Mouse (Mus musculus) ZHBTc4 (cell line): ENCODE measurements around the gene Cox7a1.

Experiments
- DNase-seq: peaks from one replicate; pipeline ENCODE4 v3.0.0-alpha.2; 2011; ENCODE audit warnings: low read depth, low spot score

Gene Cox7a1

DNA sequence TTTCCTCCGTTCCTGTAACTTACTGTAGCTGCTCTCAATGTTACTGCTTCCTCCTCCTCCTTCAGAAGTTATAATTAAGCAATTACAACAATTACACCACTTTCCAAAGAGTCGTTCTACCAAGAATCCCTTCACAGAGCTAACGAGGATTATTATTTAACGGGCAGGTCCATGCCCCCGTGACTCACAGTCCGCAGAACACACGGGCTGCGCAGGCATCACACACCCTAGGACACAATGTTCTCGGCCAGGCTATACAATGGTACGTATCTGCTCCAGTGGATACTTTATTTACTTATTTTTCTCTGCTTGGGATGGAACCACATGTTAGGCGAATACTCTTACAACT, 36.0 kb downstream of the Cox7a1 start:
- no peak for DNase-seq

DNA sequence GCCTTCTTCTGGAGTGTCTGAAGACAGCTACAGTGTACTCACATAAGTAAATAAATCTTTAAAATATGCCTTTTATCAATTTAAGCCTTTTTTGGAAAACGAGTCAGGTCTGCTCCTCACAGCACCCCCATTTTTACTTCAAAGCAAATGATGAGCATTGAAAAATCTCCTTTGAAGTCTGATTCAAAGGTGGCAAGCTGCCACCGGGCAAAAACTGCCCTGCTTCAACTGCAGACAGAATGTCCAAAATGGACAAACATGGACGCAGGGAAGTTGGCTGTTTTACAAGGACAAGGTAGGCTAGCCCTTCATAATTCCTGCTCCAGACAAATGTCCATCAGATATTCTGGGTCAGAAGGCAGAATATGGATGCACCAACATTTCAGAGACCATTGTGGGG, 37.5 kb downstream of the Cox7a1 start:
- no peak for DNase-seq

- DNase-seq, result no peak
Measured at GRCm38 (mm10) chr7:30222205-30222604, 38.3 kb downstream of the Cox7a1 start.

- DNase-seq, result no peak
Measured at GRCm38 (mm10) chr7:30224206-30224605, 40.3 kb downstream of the Cox7a1 start.

DNA sequence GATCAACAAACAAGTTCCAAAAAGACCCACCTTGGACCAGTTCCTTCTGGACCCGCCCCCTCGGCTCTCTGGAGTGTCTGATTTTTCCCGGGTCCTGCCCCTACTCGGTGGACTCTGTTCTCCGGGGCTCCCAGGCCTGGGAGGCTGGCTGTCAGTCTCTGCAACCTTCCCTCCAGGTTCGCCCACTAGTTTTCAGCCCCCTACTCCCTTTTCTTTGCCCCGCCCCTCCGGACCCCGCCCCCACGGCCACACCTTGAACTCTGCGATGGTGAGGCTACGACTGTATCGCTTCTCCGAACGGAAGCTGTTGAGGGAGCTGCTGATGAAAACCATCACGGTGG, 47.4 kb downstream of the Cox7a1 start:
- DNase-seq, result no peak

DNA sequence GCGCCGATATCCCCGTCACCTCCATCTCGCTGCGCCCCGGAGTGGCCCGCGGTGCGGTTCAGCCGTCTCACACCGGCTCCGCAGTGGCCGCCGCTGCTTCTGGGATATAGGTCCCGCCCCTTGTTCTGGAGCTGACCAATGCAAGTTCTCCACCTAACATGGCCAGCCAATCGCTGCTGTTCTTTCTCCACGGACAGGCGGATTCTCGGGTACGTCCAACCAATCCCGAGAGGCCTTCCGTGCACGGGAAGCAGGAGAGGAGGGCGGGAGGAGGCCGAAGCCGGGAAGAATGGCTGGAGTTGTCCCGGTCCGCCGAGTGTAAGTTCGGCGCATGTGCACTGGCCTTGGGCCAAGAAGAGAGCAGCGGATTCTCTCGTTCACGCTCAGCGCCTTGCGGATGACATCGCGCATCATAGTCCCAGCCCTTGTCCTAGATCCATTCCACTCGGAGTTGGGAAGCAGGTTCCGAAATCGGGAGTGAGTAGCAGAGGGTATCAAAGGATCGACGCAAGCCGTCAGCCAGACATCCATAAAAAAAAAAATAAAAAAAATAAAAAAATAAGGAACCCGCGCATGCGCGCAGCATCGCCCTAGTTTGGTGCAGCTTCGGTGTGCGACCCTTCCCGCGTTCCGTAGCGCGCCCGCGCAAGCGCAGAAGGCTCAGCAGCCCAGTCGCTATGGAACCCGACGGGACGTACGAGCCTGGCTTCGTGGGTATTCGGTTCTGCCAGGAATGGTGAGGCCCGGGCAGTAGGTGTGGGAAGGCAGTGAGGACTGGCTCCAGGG, 47.9 kb downstream of the Cox7a1 start, which contains the start of the genes Polr2i and Tbcb:
TSS of gene Polr2i (plus strand) at position 280 of the 786 bp plus-strand sequence.
TSS of gene Tbcb (minus strand) at position 604 of the 786 bp plus-strand sequence.
- DNase-seq, result peak; percentile 99

GRCm38 (mm10) chr7:30232631-30233148, 48.7 kb downstream of the Cox7a1 start:
- DNase-seq, result peak; percentile 89

- DNase-seq, result peak; percentile 32
Measured at GRCm38 (mm10) chr7:30233387-30233786, 49.4 kb downstream of the Cox7a1 start.

DNA sequence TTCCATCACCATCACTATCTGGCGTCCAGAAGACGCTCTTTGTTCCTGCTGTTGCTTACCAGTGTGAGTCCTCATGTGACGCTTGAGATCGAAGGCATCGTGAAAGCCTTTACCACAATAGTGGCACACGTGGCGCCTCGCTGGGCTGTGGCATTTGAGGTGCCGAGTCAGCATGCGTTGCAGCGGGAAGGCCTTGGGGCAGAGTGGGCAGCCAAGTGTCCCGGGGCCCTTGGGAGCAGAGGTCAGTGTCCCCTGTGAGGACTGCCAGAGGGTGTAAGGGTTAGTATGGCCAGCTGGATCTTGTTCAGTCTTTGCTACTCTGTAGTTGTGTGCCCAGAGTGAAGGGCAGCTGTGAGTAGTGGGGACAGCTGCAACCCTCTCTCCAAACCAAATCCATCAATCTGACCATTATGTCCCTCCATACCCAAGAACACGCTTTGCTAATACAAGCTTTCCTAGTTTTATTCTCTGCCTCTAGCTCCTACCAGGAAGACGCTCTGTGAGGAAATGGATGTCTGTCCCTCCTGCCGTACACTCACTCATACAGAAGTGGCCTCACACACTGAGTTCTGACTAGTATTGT, 50.4 kb downstream of the Cox7a1 start:
- no peak for DNase-seq

DNA sequence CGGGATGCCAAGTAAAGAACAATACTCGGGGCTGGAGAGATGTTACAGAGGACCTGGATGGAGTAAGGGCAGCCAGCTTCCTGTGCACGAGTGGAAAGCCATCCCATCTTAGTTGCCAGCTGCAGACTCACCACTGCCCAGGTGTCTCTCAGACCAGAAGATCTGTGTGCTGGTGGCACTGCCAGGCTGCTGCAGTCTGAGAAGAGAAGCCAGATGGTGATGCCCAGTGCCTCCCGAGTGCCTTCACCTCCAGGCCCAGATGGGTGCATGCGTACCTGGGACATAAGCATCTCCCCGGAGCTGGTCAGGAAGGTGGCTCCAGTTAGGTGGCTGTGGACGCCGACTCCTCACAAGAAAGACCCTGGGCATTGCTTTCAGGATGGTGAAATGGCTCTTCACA, 51.1 kb downstream of the Cox7a1 start:
- DNase-seq, result no peak

GRCm38 (mm10) chr7:30235625-30236024, 51.7 kb downstream of the Cox7a1 start, which contains the start of gene Ovol3:
Gene Ovol3, minus strand, starts transcription at chr7:30235725.
- DNase-seq, result no peak
